Mouse (Mus musculus) ES-E14 (cell line): ENCODE measurements around the gene Fscn1. TPM values are rescaled to one million over a fixed set of nuclear protein-coding genes. Genes with fewer than 3 reads are reported as not detected.

ENCODE experiments used
- DNase-seq: peaks from one replicate; pipeline ENCODE4 v3.0.0-alpha.2; 2013; ENCODE audit warnings: low read depth, low spot score
- H3K27ac ChIP-seq: 2 replicates; pipeline ENCODE4 v1.5.1; 2012; ENCODE audit warnings: low read depth, mild to moderate bottlenecking, low read length, moderate library complexity, mixed read lengths; ENCODE audit not compliant: poor library complexity, insufficient read depth, severe bottlenecking
- H3K36me3 ChIP-seq: 2 replicates; pipeline ENCODE4 v1.6.1; 2012; ENCODE audit warnings: mild to moderate bottlenecking, low read length, moderate library complexity, mixed read lengths; ENCODE audit not compliant: control insufficient read depth, poor library complexity, insufficient read depth, severe bottlenecking
- H3K4me1 ChIP-seq, 2 experiments: fragments of 150-350 bp in 1 of 2; sonication (generic) in 1 of 2; 2 replicates each; pipeline ENCODE4 v1.6.1; 2012; ENCODE audit warnings: low read length in 2 of 2, mild to moderate bottlenecking in 1 of 2, mixed read lengths in 1 of 2; ENCODE audit not compliant: control insufficient read depth in 2 of 2, insufficient read depth in 2 of 2, poor library complexity in 1 of 2
- H3K4me3 ChIP-seq, 2 experiments: fragments of 150-350 bp in 1 of 2; sonication (generic) in 1 of 2; 2 replicates each; pipeline ENCODE4 v1.5.1; 2012; ENCODE audit warnings: low read length in 2 of 2, low read depth in 1 of 2, mild to moderate bottlenecking in 1 of 2, mixed read lengths in 1 of 2; ENCODE audit not compliant: insufficient read depth in 1 of 2, poor library complexity in 1 of 2, severe bottlenecking in 1 of 2
- H3K9ac ChIP-seq: 2 replicates; pipeline ENCODE4 v1.6.1; 2012; ENCODE audit warnings: low read depth, mild to moderate bottlenecking, low read length, mixed read lengths; ENCODE audit not compliant: poor library complexity, insufficient read depth, severe bottlenecking
- H3K9me3 ChIP-seq: fragments of 150-350 bp; sonication (generic); 2 replicates; pipeline ENCODE4 v1.6.1; 2012; ENCODE audit warnings: low read depth, mild to moderate bottlenecking, low read length; ENCODE audit not compliant: control insufficient read depth, insufficient read depth
- CHD2 ChIP-seq: IDR thresholded peaks from 2 replicates; pipeline ENCODE4 v1.6.1; 2014; ENCODE audit warnings: mild to moderate bottlenecking, low read depth, low read length, inconsistent platforms
- HCFC1 ChIP-seq: IDR thresholded peaks from 2 replicates; pipeline ENCODE4 v1.6.1; 2012; ENCODE audit warnings: low read length, inconsistent platforms, borderline replicate concordance; ENCODE audit not compliant: insufficient read depth
- MAFK ChIP-seq: IDR thresholded peaks from 2 replicates; pipeline ENCODE4 v1.6.1; 2014; ENCODE audit warnings: mild to moderate bottlenecking, low read depth, low read length, inconsistent platforms; ENCODE audit not compliant: insufficient read depth
- ZC3H11A ChIP-seq: IDR thresholded peaks from 2 replicates; pipeline ENCODE4 v1.6.1; 2012; ENCODE audit warnings: low read depth, mild to moderate bottlenecking, inconsistent platforms, low read length, borderline replicate concordance
- ZNF384 ChIP-seq: IDR thresholded peaks from 2 replicates; pipeline ENCODE4 v1.6.1; 2012; ENCODE audit warnings: low read depth, low read length, inconsistent platforms
- in situ Hi-C, 2 experiments: fragments of 600-800 bp; cut with MboI; formaldehyde crosslinking; loops; one replicate each; pipeline ENCODE4 v1.15.1; 2025; ENCODE audit warnings: low sequenced_read_pairs in 2 of 2, inconsistent platforms in 1 of 2; ENCODE audit not compliant: unreplicated experiment in 2 of 2
- total RNA-seq: library from RNA; depleted of rRNA; stranded (reverse); fragments of 300-350 nt; gene quantifications from 2 replicates; pipeline ENCODE4 v1.2.3, GENCODE M21; 2012

The Fscn1 gene
- total RNA-seq, 1 experiment: 310 TPM

DNA sequence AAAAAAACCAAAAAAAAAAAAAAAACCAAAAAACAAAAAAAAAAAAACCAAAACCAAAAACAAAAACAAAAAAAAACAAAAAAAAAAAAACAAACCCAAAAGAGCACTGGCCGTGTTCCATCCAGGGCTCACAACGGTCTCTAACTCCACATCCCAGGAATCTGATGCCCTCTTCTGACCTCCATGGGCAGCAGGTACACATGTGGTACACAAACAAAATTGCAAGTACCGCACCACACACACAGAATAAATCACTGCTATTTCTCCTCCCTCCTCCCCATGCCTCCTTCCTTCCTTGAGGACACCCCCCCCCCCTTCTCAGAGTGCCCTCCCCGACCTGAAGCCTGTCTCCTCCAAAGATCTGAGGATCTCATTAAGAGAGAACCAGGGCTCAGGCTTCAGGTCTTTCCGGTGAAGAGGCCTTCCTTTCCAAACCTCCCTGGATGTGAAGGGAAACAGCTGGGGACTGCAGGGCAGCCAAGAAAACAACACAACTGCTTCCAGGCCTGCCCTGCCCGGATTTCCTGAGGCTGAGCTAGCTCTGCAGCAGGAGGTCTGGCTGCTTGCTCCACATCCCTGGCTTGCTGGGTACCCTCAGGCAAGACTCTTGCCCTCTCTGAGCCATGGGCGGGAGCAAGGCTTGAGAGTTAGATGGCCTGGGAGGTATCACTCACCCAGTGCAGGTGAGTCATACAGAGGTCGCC, 15.0 kb upstream of the Fscn1 start:
- H3K9me3 ChIP-seq: no peaks in the 10 kb centered on the region
- peaks cover 2 to 12% of the 10 kb centered on the region in 2 experiments; a peak in 2 of 4 replicates for H3K4me1 ChIP-seq
- no peak for DNase-seq
- H3K9ac ChIP-seq: no peak overlapping the region
- in situ Hi-C loops: no loop called here
- TF ChIP-seq CHD2 (no peak), ZNF384 (peak; percentile 1; the same call in 1 of the 2 replicates)
- H3K36me3 ChIP-seq: no peaks in the 10 kb centered on the region
- H3K27ac ChIP-seq: no peak overlapping the region
- H3K4me3 ChIP-seq: no peak overlapping the region

DNA sequence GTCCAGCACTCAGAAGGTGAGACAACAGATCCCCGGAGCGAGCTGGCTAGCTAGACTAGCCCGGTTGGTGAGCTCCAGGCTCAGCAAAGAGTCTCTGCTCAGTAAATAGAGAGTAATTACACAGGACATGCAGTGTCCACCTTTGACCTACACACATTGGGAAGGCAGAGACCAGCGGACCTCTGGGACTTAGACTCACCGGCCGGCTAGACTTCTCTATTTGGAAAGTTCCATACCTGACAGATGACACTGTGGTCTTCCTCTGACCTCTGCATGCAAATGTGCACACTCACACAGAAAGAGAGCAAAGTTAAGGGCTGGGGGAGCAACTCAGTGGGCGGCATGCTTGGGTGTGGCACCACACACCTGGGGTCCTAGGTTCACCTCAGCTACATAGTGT, 12.7 kb upstream of the Fscn1 start:
- peaks cover 2 to 13% of the 10 kb centered on the region in 2 experiments; a peak in 2 of 4 replicates for H3K4me1 ChIP-seq
- no peaks in the 10 kb centered on the region for H3K36me3 ChIP-seq
- no peak overlapping the region for H3K4me3 ChIP-seq
- H3K9ac ChIP-seq: no peak overlapping the region
- no peak for DNase-seq
- no peaks in the 10 kb centered on the region for H3K9me3 ChIP-seq
- TF ChIP-seq HCFC1 (no peak), CHD2 (no peak), MAFK (no peak), ZNF384 (no peak), ZC3H11A (no peak)
- in situ Hi-C loops: no loop called here
- H3K27ac ChIP-seq: no peak overlapping the region

DNA sequence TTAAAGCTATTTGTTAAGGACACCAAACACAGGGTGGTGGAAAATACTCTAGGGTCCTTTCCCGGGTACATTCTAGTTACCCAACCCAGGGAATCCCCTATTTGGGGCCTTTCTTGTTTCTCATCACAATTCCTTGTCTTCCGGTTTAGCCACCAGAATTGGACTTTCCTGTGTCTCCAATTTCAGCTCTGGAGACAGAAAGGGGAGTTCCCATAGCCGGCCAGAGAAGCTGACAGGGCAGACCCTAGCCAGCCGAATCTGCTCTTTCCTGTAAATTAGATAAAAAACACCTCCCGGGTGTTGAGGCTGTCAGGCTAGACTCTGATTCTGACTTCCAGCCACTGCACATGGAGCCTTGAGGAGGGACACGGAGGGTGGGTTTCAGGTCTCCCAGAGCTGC, 10.6 kb upstream of the Fscn1 start:
- no peak overlapping the region for H3K9ac ChIP-seq
- no peak overlapping the region for H3K4me3 ChIP-seq
- no peak for TF ChIP-seq ZC3H11A
- no peak for TF ChIP-seq MAFK
- TF ChIP-seq ZNF384: no peak
- no peak for TF ChIP-seq CHD2
- TF ChIP-seq HCFC1: no peak
- DNase-seq: no peak
- peaks cover 2 to 8% of the 10 kb centered on the region in 2 experiments; a peak in 1 of 4 replicates for H3K4me1 ChIP-seq
- no peaks in the 10 kb centered on the region for H3K36me3 ChIP-seq
- in situ Hi-C loops: no loop called here
- H3K27ac ChIP-seq: no peak overlapping the region
- H3K9me3 ChIP-seq: no peaks in the 10 kb centered on the region

DNA sequence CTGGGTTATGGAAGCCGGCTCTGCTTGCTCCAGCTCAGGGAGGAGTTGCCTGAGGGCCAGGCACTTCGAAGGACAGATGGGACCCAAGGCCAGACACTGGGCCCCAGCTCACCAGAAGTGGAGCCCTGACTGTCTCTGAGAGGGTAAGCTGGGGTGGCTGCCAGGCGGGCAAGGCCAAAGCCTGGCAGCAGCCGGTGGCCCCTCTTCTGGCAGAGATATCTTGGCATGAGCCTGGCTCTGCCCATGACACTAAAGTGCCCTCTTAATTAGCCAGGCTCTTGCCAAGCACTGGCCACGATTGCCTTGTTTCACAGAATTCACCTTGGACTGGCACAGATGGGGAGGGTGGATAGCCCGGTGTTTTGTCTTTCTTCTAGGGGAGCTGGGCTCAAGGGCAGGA, 9.7 kb upstream of the Fscn1 start:
- Histone ChIP-seq H3K4me1 (peaks cover 2 to 10% of the 10 kb centered on the region in 2 experiments; a peak in 3 of 4 replicates), H3K36me3 (no peaks in the 10 kb centered on the region), H3K4me3 (no peak overlapping the region), H3K9ac (no peak overlapping the region), H3K27ac (no peak overlapping the region), H3K9me3 (no peaks in the 10 kb centered on the region)
- no peak for DNase-seq
- TF ChIP-seq ZC3H11A: no peak
- no peak for TF ChIP-seq MAFK
- TF ChIP-seq ZNF384: no peak
- TF ChIP-seq HCFC1: no peak
- TF ChIP-seq CHD2: no peak
- in situ Hi-C loops: no loop called here

DNA sequence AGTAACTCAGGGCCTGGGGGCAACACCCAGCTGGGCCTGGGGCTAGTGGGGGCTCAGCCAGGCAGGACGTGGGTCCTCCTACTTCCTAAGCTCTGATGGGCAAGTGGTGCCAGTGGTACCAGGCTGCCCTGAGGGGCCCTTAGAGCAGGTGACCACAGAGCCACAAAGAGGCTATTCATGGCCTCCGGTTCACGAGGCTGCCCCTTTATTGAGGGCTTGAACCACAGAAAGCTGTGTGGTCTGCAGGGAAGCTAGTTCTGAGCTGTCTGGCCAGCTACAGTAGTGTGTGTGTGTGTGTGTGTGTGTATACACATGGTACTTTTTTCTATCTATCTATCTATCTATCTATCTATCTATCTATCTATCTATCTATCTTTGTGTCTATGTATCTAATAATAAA, 6.5 kb upstream of the Fscn1 start:
- in situ Hi-C loops: no loop called here
- Histone ChIP-seq H3K9ac (no peak overlapping the region), H3K27ac (no peak overlapping the region), H3K4me1 (peaks cover 3 to 13% of the 10 kb centered on the region in 2 experiments; a peak in 3 of 4 replicates), H3K4me3 (no peak overlapping the region), H3K9me3 (no peaks in the 10 kb centered on the region), H3K36me3 (no peaks in the 10 kb centered on the region)
- no peak for TF ChIP-seq MAFK
- no peak for TF ChIP-seq ZC3H11A
- TF ChIP-seq HCFC1: no peak
- TF ChIP-seq CHD2: no peak
- no peak for TF ChIP-seq ZNF384
- DNase-seq: no peak
